Mouse (Mus musculus): ENCODE results near the gene Olfr1196. TPM values are rescaled to one million over a fixed set of nuclear protein-coding genes. Genes with fewer than 3 reads are reported as not detected.
"Not testable (repeated sequence)": the region's sequence is repeated elsewhere in the genome, so short reads cannot be mapped to it uniquely, and the experiment has no call there.

The Olfr1196 gene
- not detected in 2 replicates for polyA plus RNA-seq (2015; fragmentation: Nextera tagmentation; extraction: Ambion mirVana)

DNA sequence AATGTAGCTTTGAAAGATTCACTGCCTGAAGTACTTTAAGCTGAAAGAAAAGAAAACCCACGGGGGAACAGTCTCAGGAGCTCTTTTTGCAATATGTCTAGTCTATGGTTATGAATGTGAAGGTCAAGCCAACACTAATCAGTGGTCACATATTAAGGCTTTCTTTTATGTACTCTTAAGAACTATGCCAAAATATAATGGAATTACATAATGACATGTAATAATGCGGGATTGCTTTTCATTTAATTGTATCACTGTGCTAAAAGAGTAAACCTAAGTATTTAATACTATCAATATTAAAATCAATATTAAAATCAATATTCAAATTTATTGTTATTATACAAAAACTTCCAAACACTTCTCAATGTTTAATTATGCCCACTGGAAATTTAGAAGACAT is at the start of gene Olfr1196:
Gene Olfr1196 (minus strand): TSS at position 101 of the 400 bp plus-strand sequence.
- ATAC-seq: no peak
- no peak within 1 kb of the TSS for H3K27ac ChIP-seq (ENCODE audit: low read depth, low read length)
- H3K9me3 ChIP-seq (ENCODE audit: control insufficient read depth, low read length): no peaks in the 10 kb centered on the region
- no peak within 1 kb of the TSS for H3K4me3 ChIP-seq (ENCODE audit: low read length)
- H3K4me2 ChIP-seq (ENCODE audit: low read length): no peak within 1 kb of the TSS
- no peaks in the 10 kb centered on the region for H3K27me3 ChIP-seq (replicated peaks; ENCODE audit: control insufficient read depth, insufficient read depth, low read length)
- H3K9ac ChIP-seq (ENCODE audit: low read depth, low read length): no peak within 1 kb of the TSS
- no peaks in the 10 kb centered on the region for H3K4me1 ChIP-seq (ENCODE audit: control insufficient read depth, insufficient read depth, low read depth, low read length)
- WGBS: 92% methylated on average over 2 of the region's 2 CpGs
- H3K36me3 ChIP-seq (ENCODE audit: control insufficient read depth, insufficient read depth, low read length): no peaks in the 10 kb centered on the region

DNA sequence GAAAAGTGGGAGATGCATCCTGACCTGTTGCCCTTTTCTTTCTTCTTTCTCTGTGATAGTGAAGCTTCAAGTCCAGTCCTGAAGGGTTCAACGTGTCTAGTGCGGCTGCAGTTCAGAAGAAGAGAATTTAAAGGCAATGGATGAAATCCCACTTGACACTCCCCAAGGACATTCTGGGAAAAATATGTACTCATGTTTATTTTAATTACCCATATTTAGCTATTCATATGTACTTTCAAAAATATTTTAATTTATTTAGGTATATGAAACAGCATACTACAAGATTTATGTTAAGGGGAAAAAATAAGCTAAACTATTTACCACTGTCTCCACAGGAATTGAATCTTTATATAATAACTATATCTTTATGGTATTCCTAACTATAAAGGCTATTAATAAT is 46.9 kb upstream of the Olfr1196 start, which contains the start of gene Olfr1198:
Gene Olfr1198 (minus strand): TSS at position 101 of the 400 bp plus-strand sequence.
- no peaks in the 10 kb centered on the region for H3K4me1 ChIP-seq (ENCODE audit: control insufficient read depth, insufficient read depth, low read depth, low read length)
- H3K4me3 ChIP-seq (ENCODE audit: low read length): no peak within 1 kb of the TSS
- no peak within 1 kb of the TSS for H3K4me2 ChIP-seq (ENCODE audit: low read length)
- no peaks in the 10 kb centered on the region for H3K27me3 ChIP-seq (replicated peaks; ENCODE audit: control insufficient read depth, insufficient read depth, low read length)
- H3K9me3 ChIP-seq (ENCODE audit: control insufficient read depth, low read length): no peaks in the 10 kb centered on the region
- ATAC-seq: no peak
- WGBS: 93% methylated on average over 2 of the region's 2 CpGs
- no peaks in the 10 kb centered on the region for H3K36me3 ChIP-seq (ENCODE audit: control insufficient read depth, insufficient read depth, low read length)
- H3K9ac ChIP-seq (ENCODE audit: low read depth, low read length): no peak within 1 kb of the TSS
- no peak within 1 kb of the TSS for H3K27ac ChIP-seq (ENCODE audit: low read depth, low read length)

DNA sequence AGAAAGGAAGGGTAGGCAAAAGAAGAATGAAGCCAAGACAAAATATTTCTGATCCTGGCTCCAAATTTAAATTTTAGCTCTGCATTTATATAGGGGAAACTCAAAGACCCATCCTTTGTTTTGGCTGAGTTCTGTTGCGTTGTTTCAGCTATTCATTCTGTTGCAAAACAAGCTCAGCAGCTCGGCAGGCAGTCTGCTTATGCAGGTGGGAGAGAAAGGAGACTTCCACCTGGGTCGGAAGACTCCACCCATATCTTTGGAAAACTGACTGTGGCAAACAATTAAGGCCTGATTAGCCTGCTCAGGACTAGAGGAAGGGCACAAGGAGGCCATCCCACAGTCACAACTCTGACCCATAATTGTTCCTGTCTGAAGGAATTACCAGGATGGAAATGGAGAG is 39.0 kb upstream of the Olfr1196 start:
- ATAC-seq: no peak
- H3K9me3 ChIP-seq (ENCODE audit: control insufficient read depth, low read length): no peaks in the 10 kb centered on the region
- 66% methylated on average over 3 of the region's 3 CpGs for WGBS
- H3K27ac ChIP-seq (ENCODE audit: low read depth, low read length): no peak overlapping the region
- no peak overlapping the region for H3K9ac ChIP-seq (ENCODE audit: low read depth, low read length)
- H3K36me3 ChIP-seq (ENCODE audit: control insufficient read depth, insufficient read depth, low read length): no peaks in the 10 kb centered on the region
- no peaks in the 10 kb centered on the region for H3K27me3 ChIP-seq (replicated peaks; ENCODE audit: control insufficient read depth, insufficient read depth, low read length)
- H3K4me3 ChIP-seq (ENCODE audit: low read length): no peak overlapping the region
- H3K4me2 ChIP-seq (ENCODE audit: low read length): no peak overlapping the region
- no peaks in the 10 kb centered on the region for H3K4me1 ChIP-seq (ENCODE audit: control insufficient read depth, insufficient read depth, low read depth, low read length)

DNA sequence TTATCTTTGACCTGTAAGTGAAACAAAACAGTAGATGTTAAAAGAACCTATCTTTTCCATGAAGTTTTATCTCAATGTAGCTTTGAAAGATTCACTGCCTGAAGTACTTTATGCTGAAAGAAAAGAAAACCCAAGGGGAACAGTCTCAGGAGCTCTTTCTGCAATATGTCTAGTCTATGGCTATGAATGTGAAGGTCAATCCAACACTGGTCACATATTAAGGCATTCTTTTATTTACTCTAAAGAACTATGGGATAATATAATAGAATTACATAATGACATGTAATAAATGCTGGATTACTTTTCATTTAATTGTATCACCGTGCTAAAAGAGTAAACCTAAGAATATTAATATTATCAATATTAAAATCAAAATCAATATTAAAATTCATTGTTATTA is 27.9 kb upstream of the Olfr1196 start, which contains the start of gene Olfr1197:
Gene Olfr1197 (minus strand): TSS at position 101 of the 400 bp plus-strand sequence.
- no peak within 1 kb of the TSS for H3K27ac ChIP-seq (ENCODE audit: low read depth, low read length)
- H3K9me3 ChIP-seq (ENCODE audit: control insufficient read depth, low read length): no peaks in the 10 kb centered on the region
- ATAC-seq: no peak
- H3K27me3 ChIP-seq (replicated peaks; ENCODE audit: control insufficient read depth, insufficient read depth, low read length): no peaks in the 10 kb centered on the region
- 95% methylated on average over 1 of the region's 1 CpGs for WGBS
- no peaks in the 10 kb centered on the region for H3K36me3 ChIP-seq (ENCODE audit: control insufficient read depth, insufficient read depth, low read length)
- H3K4me2 ChIP-seq (ENCODE audit: low read length): no peak within 1 kb of the TSS
- no peak within 1 kb of the TSS for H3K9ac ChIP-seq (ENCODE audit: low read depth, low read length)
- no peak within 1 kb of the TSS for H3K4me3 ChIP-seq (ENCODE audit: low read length)
- H3K4me1 ChIP-seq (ENCODE audit: control insufficient read depth, insufficient read depth, low read depth, low read length): no peaks in the 10 kb centered on the region

DNA sequence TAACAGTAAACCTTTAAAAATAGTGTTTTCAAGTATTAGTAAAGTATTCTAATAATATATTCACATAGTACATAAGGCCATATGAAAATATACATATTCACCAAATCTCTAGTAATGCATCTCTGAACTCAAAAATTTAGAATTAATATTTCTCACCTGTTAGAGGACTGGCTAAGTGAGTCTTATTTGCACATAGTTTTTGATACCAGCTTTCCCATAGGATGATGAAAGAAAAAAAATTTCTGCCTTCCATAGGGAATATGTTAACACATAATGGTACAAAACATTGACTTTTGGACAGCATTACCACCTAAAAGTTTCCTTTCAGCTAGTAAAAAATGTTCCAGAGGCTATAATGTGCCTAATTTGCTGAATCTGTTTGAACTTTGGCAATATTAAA is 15.3 kb downstream of the Olfr1196 start, which contains the start of gene Olfr1195:
Gene Olfr1195 (minus strand): TSS at position 101 of the 400 bp plus-strand sequence.
- H3K4me3 ChIP-seq (ENCODE audit: low read length): no peak within 1 kb of the TSS
- ATAC-seq: no peak
- no peak within 1 kb of the TSS for H3K27ac ChIP-seq (ENCODE audit: low read depth, low read length)
- H3K9ac ChIP-seq (ENCODE audit: low read depth, low read length): no peak within 1 kb of the TSS
- H3K9me3 ChIP-seq (ENCODE audit: control insufficient read depth, low read length): no peaks in the 10 kb centered on the region
- no peaks in the 10 kb centered on the region for H3K4me1 ChIP-seq (ENCODE audit: control insufficient read depth, insufficient read depth, low read depth, low read length)
- no peaks in the 10 kb centered on the region for H3K36me3 ChIP-seq (ENCODE audit: control insufficient read depth, insufficient read depth, low read length)
- H3K27me3 ChIP-seq (replicated peaks; ENCODE audit: control insufficient read depth, insufficient read depth, low read length): no peaks in the 10 kb centered on the region
- no peak within 1 kb of the TSS for H3K4me2 ChIP-seq (ENCODE audit: low read length)

DNA sequence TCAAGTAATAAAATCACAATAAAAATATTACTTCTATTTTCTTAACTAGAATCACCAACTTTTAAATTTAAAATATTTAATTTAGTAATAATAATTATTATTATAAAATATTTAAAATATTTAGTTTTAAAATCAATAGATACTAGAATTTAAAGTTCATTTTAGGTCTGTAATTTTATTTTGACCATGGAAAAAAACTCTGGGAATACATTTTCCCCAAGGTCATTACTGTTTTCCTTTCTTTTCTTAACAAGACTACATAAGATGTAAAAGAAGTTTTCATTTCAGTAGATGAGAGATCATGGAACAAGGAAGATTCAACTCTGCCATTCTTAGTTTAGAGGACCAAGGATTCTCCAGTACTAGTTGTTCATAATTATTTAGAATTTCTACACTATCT is 29.1 kb downstream of the Olfr1196 start, which contains the start of gene Olfr1193:
Gene Olfr1193 (plus strand): TSS at position 301 of the 400 bp plus-strand sequence.
- H3K9ac ChIP-seq (ENCODE audit: low read depth, low read length); ATAC-seq: not testable (repeated sequence)

DNA sequence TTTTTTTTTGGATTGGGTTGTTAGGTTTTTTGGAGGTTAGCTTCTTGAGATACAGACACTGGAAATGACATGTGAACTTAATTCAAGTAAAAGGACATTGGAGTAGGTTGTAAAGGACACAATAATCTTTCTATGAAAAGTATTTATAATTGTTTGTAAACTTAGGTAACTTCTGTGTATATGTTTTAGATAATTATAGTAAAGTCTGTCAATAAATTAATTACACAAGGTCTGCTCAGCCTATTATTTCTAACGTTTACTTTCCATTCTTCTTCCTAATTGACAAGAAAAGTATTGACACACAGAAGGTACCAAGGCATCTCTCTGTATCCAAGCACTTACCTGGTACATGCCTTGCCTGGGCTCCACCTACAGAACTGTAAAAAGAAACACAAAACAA is 56.2 kb downstream of the Olfr1196 start, which contains the start of gene Olfr1192-ps1:
Gene Olfr1192-ps1 (plus strand): TSS at position 301 of the 400 bp plus-strand sequence.
- WGBS: 30% methylated on average over 1 of the region's 1 CpGs

More for the DNA sequence above, 29.1 kb downstream of the Olfr1196 start, which contains the start of gene Olfr1193:
- not testable (repeated sequence) for H3K4me2 ChIP-seq (ENCODE audit: low read length); H3K36me3 ChIP-seq (ENCODE audit: control insufficient read depth, insufficient read depth, low read length); H3K27ac ChIP-seq (ENCODE audit: low read depth, low read length); H3K27me3 ChIP-seq (replicated peaks; ENCODE audit: control insufficient read depth, insufficient read depth, low read length); H3K4me1 ChIP-seq (ENCODE audit: control insufficient read depth, insufficient read depth, low read depth, low read length); H3K4me3 ChIP-seq (ENCODE audit: low read length); H3K9me3 ChIP-seq (ENCODE audit: control insufficient read depth, low read length)

More for the DNA sequence above, 56.2 kb downstream of the Olfr1196 start, which contains the start of gene Olfr1192-ps1:
- Histone ChIP-seq H3K4me3 (ENCODE audit: low read length) (no peak within 1 kb of the TSS), H3K27me3 (replicated peaks; ENCODE audit: control insufficient read depth, insufficient read depth, low read length) (no peaks in the 10 kb centered on the region), H3K9ac (ENCODE audit: low read depth, low read length) (no peak within 1 kb of the TSS), H3K4me2 (ENCODE audit: low read length) (no peak within 1 kb of the TSS), H3K4me1 (ENCODE audit: control insufficient read depth, insufficient read depth, low read depth, low read length) (no peaks in the 10 kb centered on the region), H3K36me3 (ENCODE audit: control insufficient read depth, insufficient read depth, low read length) (no peaks in the 10 kb centered on the region), H3K27ac (ENCODE audit: low read depth, low read length) (no peak within 1 kb of the TSS), H3K9me3 (ENCODE audit: control insufficient read depth, low read length) (no peaks in the 10 kb centered on the region)
- no peak for ATAC-seq

Other genes starting within 250 kb of the Olfr1196 start
- not detected in 2 replicates for gene Olfr1183, start 249.7 kb downstream of the Olfr1196 start, polyA plus RNA-seq (2015; fragmentation: Nextera tagmentation; extraction: Ambion mirVana)
- gene Olfr1184, start 221.0 kb downstream of the Olfr1196 start, polyA plus RNA-seq (2015; fragmentation: Nextera tagmentation; extraction: Ambion mirVana): not detected in 2 replicates
- gene Olfr1185-ps1, start 211.3 kb downstream of the Olfr1196 start, polyA plus RNA-seq (2015; fragmentation: Nextera tagmentation; extraction: Ambion mirVana): not detected in 2 replicates
- gene Olfr1186, start 186.0 kb downstream of the Olfr1196 start, polyA plus RNA-seq (2015; fragmentation: Nextera tagmentation; extraction: Ambion mirVana): not detected in 2 replicates
- gene Olfr1188, start 147.7 kb downstream of the Olfr1196 start, polyA plus RNA-seq (2015; fragmentation: Nextera tagmentation; extraction: Ambion mirVana): not detected in 2 replicates
- gene Olfr1189, start 118.1 kb downstream of the Olfr1196 start, polyA plus RNA-seq (2015; fragmentation: Nextera tagmentation; extraction: Ambion mirVana): not detected in 2 replicates
- not detected in 2 replicates for gene Olfr1191-ps1, start 64.1 kb downstream of the Olfr1196 start, polyA plus RNA-seq (2015; fragmentation: Nextera tagmentation; extraction: Ambion mirVana)
- gene Olfr1192-ps1, start 56.1 kb downstream of the Olfr1196 start, polyA plus RNA-seq (2015; fragmentation: Nextera tagmentation; extraction: Ambion mirVana): not detected in 2 replicates
- not detected in 2 replicates for gene Olfr1193, start 29.0 kb downstream of the Olfr1196 start, polyA plus RNA-seq (2015; fragmentation: Nextera tagmentation; extraction: Ambion mirVana)
- not detected in 2 replicates for gene Olfr1195, start 15.4 kb downstream of the Olfr1196 start, polyA plus RNA-seq (2015; fragmentation: Nextera tagmentation; extraction: Ambion mirVana)
- gene Olfr1197, start 27.8 kb upstream of the Olfr1196 start, polyA plus RNA-seq (2015; fragmentation: Nextera tagmentation; extraction: Ambion mirVana): not detected in 2 replicates
- gene Olfr1198, start 46.8 kb upstream of the Olfr1196 start, polyA plus RNA-seq (2015; fragmentation: Nextera tagmentation; extraction: Ambion mirVana): not detected in 2 replicates
- not detected in 2 replicates for gene Olfr1199, start 55.9 kb upstream of the Olfr1196 start, polyA plus RNA-seq (2015; fragmentation: Nextera tagmentation; extraction: Ambion mirVana)
- gene Olfr1200, start 65.9 kb upstream of the Olfr1196 start, polyA plus RNA-seq (2015; fragmentation: Nextera tagmentation; extraction: Ambion mirVana): not detected in 2 replicates
- not detected in 2 replicates for gene Olfr1201, start 88.4 kb upstream of the Olfr1196 start, polyA plus RNA-seq (2015; fragmentation: Nextera tagmentation; extraction: Ambion mirVana)
- not detected in 2 replicates for gene Olfr1202, start 109.9 kb upstream of the Olfr1196 start, polyA plus RNA-seq (2015; fragmentation: Nextera tagmentation; extraction: Ambion mirVana)
- gene Olfr1205, start 125.1 kb upstream of the Olfr1196 start, polyA plus RNA-seq (2015; fragmentation: Nextera tagmentation; extraction: Ambion mirVana): not detected in 2 replicates
- not detected in 2 replicates for gene Olfr1204, start 144.7 kb upstream of the Olfr1196 start, polyA plus RNA-seq (2015; fragmentation: Nextera tagmentation; extraction: Ambion mirVana)
- gene Olfr1206, start 158.6 kb upstream of the Olfr1196 start, polyA plus RNA-seq (2015; fragmentation: Nextera tagmentation; extraction: Ambion mirVana): not detected in 2 replicates
- gene Olfr1208, start 197.7 kb upstream of the Olfr1196 start, polyA plus RNA-seq (2015; fragmentation: Nextera tagmentation; extraction: Ambion mirVana): not detected in 2 replicates
- not detected in 2 replicates for gene Olfr1209, start 210.6 kb upstream of the Olfr1196 start, polyA plus RNA-seq (2015; fragmentation: Nextera tagmentation; extraction: Ambion mirVana)
- gene Olfr1211, start 233.5 kb upstream of the Olfr1196 start, polyA plus RNA-seq (2015; fragmentation: Nextera tagmentation; extraction: Ambion mirVana): not detected in 2 replicates
- not detected in 2 replicates for gene Olfr1212, start 249.4 kb upstream of the Olfr1196 start, polyA plus RNA-seq (2015; fragmentation: Nextera tagmentation; extraction: Ambion mirVana)